Mouse (Mus musculus) lung, postnatal 0 days (tissue): ENCODE measurements at regions not wholly inside any gene's neighbourhood (a gene's known extent, or its start where the extent isn't known, plus 50 kb on each side); places are given as distances from the start of the nearest gene placed in this dataset.
A peak's percentile ranks its signal among the peaks of the same experiment; 100 is the strongest.

Experiments
- ATAC-seq: fragments of 200-750 bp; cut with Nextera tagmentation; 2 replicates; pipeline ENCODE4 v1.8.0; 2017; ENCODE audit warnings: moderate library complexity
- DNase-seq: peaks from one replicate; pipeline ENCODE4 v3.0.0-alpha.2; 2016; ENCODE audit warnings: low spot score
- H3K27ac ChIP-seq: fragments of 300-500 bp; sonication (generic); 2 replicates; pipeline ENCODE4 v1.5.1; 2014; ENCODE audit warnings: antibody characterized with exemption, mild to moderate bottlenecking, low read length, mixed read lengths
- H3K27me3 ChIP-seq: fragments of 300-500 bp; sonication (generic); replicated peaks from 2 replicates; pipeline ENCODE4 v1.6.1; 2014; ENCODE audit warnings: low read length, mixed read lengths; ENCODE audit not compliant: insufficient read depth
- H3K36me3 ChIP-seq: fragments of 300-500 bp; sonication (generic); 2 replicates; pipeline ENCODE4 v1.6.1; 2014; ENCODE audit warnings: low read length, mixed read lengths; ENCODE audit not compliant: insufficient read depth
- H3K4me1 ChIP-seq: fragments of 300-500 bp; sonication (generic); 2 replicates; pipeline ENCODE4 v1.6.1; 2014; ENCODE audit warnings: antibody characterized with exemption, low read depth, low read length, mixed read lengths; ENCODE audit not compliant: insufficient read depth
- H3K4me2 ChIP-seq: fragments of 300-500 bp; sonication (generic); replicated peaks from 2 replicates; pipeline ENCODE4 v1.6.1; 2014; ENCODE audit warnings: low read depth, mild to moderate bottlenecking, low read length, moderate library complexity, mixed read lengths
- H3K4me3 ChIP-seq: fragments of 300-500 bp; sonication (generic); 2 replicates; pipeline ENCODE4 v1.5.1; 2014; ENCODE audit warnings: low read depth, low read length
- H3K9ac ChIP-seq: fragments of 300-500 bp; sonication (generic); replicated peaks from 2 replicates; pipeline ENCODE4 v1.6.1; 2014; ENCODE audit warnings: low read depth, mild to moderate bottlenecking
- H3K9me3 ChIP-seq: fragments of 300-500 bp; sonication (generic); 2 replicates; pipeline ENCODE4 v1.6.1; 2016; ENCODE audit warnings: low read length, mixed read lengths
- CTCF ChIP-seq: IDR thresholded peaks from 2 replicates; pipeline ENCODE4 v1.5.1; 2016; ENCODE audit warnings: antibody characterized with exemption, mild to moderate bottlenecking
- EP300 ChIP-seq: IDR thresholded peaks from 2 replicates; pipeline ENCODE4 v1.6.1; 2016; ENCODE audit warnings: antibody characterized with exemption, mild to moderate bottlenecking, control low read depth
- WGBS: fragments of 180-500 bp; shearing (Covaris S2); extraction: QIAGEN DNeasy Blood & Tissue Kit; methylation state at CpG from one replicate; pipeline ENCODE4 v1.1.7; 2014; 5-methylcytosine and 5-hydroxymethylcytosine counted together

- Histone ChIP-seq H3K4me1 (no peaks in the 10 kb centered on the region), H3K4me2 (no peak overlapping the region), H3K36me3 (no peaks in the 10 kb centered on the region), H3K9ac (no peak overlapping the region), H3K4me3 (no peak overlapping the region), H3K9me3 (no peaks in the 10 kb centered on the region), H3K27ac (no peak overlapping the region), H3K27me3 (no peaks in the 10 kb centered on the region)
- no peak for ATAC-seq
- whole genome bisulfite sequencing = 62% methylated on average over 5 of the region's 5 CpGs
- no peak for DNase-seq
- no peak for TF ChIP-seq CTCF
- TF ChIP-seq EP300 = no peak
These were observed 413.1 kb downstream of the Stim2 start for GRCm38 (mm10) chr5:54411275-54411904.

- ATAC-seq = no peak
- 48% methylated on average over 5 of the region's 5 CpGs for WGBS
- H3K27ac ChIP-seq = no peak overlapping the region
These were observed 421.6 kb downstream of the Stim2 start for GRCm38 (mm10) chr5:54419811-54420470.

GRCm38 (mm10) chr5:54439286-54439685, 441.0 kb downstream of the Stim2 start:
- DNase-seq = peak; percentile 16
- ATAC-seq = no peak
- no peak overlapping the region for H3K4me3 ChIP-seq
- no peaks in the 10 kb centered on the region for H3K36me3 ChIP-seq
- TF ChIP-seq EP300 (no peak), CTCF (no peak)
- no peak overlapping the region for H3K4me2 ChIP-seq
- no peak overlapping the region for H3K27ac ChIP-seq
- no peaks in the 10 kb centered on the region for H3K9me3 ChIP-seq
- 71% methylated on average over 1 of the region's 1 CpGs for WGBS
- H3K27me3 ChIP-seq = no peaks in the 10 kb centered on the region
- H3K4me1 ChIP-seq = no peaks in the 10 kb centered on the region
- H3K9ac ChIP-seq = no peak overlapping the region

More at GRCm38 (mm10) chr5:54419811-54420470, 421.6 kb downstream of the Stim2 start:
- no peak overlapping the region for H3K4me2 ChIP-seq
- DNase-seq = no peak
- H3K27me3 ChIP-seq = no peaks in the 10 kb centered on the region
- H3K9me3 ChIP-seq = no peaks in the 10 kb centered on the region
- H3K4me1 ChIP-seq = no peaks in the 10 kb centered on the region
- no peak overlapping the region for H3K9ac ChIP-seq
- TF ChIP-seq CTCF (no peak), EP300 (no peak)
- H3K36me3 ChIP-seq = no peaks in the 10 kb centered on the region
- no peak overlapping the region for H3K4me3 ChIP-seq

DNA sequence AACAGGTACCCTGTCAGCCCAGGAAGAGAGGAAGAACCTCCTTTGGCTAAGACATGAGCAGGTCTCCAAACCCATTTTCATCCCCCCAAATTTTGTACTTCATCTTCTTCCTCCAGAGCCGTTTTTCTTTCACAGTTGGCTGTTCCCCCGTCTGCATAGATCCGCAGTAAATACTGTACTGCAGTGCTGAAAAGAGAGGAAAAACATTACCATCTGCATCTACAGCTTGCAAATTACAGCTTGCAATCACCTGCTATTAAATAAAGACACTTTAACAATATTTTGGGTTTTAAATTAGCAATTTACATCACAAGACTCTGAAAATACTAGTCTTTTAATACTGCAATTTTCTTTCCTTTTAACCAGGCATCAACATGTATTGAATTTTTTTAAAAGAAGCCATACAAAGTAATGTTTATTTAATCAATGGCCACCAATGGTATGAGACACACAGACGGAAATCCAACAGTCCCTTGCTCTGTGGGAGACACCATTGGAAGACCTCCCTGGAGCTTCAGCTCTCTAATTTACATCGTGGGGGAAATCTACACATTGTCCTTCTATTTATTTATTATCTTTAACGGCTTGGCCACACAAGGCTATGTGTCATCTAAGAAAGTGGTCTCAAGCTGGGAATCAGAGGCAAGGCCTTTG, 442.6 kb downstream of the Stim2 start:
- no peak for TF ChIP-seq EP300
- no peak for TF ChIP-seq CTCF
- no peak for DNase-seq
- Histone ChIP-seq H3K9ac (no peak overlapping the region), H3K9me3 (no peaks in the 10 kb centered on the region), H3K4me3 (no peak overlapping the region), H3K4me2 (no peak overlapping the region), H3K4me1 (no peaks in the 10 kb centered on the region), H3K36me3 (no peaks in the 10 kb centered on the region), H3K27ac (no peak overlapping the region), H3K27me3 (no peaks in the 10 kb centered on the region)
- WGBS = 49% methylated on average over 6 of the region's 6 CpGs
- no peak for ATAC-seq

DNA sequence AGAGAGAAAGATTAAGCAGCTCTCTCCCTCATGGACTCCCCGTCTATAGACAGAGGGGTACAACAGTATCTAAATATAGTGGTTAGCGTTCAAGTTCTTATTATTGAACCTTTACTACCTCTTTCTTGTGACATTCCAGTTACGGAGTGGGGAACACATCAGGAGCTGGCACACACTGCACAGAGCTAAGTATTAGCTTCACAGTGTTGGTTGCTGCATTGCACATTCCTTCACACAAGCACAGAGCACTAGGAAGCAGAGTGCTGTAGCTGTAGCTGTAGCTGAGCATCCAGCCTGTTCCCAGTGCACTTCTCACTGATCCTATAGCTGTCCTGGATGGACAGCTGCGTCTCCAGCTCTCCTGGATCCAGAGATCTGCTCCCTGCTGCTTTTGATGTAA, 443.3 kb downstream of the Stim2 start:
- no peak overlapping the region for H3K27ac ChIP-seq
- no peak overlapping the region for H3K4me2 ChIP-seq
- no peaks in the 10 kb centered on the region for H3K27me3 ChIP-seq
- WGBS = 83% methylated on average over 4 of the region's 4 CpGs
- no peak overlapping the region for H3K9ac ChIP-seq
- H3K36me3 ChIP-seq = no peaks in the 10 kb centered on the region
- DNase-seq (no peak), ATAC-seq (no peak)
- H3K9me3 ChIP-seq = no peaks in the 10 kb centered on the region
- TF ChIP-seq EP300 (no peak), CTCF (no peak)
- no peaks in the 10 kb centered on the region for H3K4me1 ChIP-seq
- no peak overlapping the region for H3K4me3 ChIP-seq

GRCm38 (mm10) chr5:54483916-54484315, 485.6 kb downstream of the Stim2 start:
- no peaks in the 10 kb centered on the region for H3K4me1 ChIP-seq
- no peaks in the 10 kb centered on the region for H3K36me3 ChIP-seq
- H3K27me3 ChIP-seq = no peaks in the 10 kb centered on the region
- H3K27ac ChIP-seq = no peak overlapping the region
- TF ChIP-seq EP300 (no peak), CTCF (no peak)
- H3K9ac ChIP-seq = no peak overlapping the region
- H3K4me3 ChIP-seq = no peak overlapping the region
- ATAC-seq (no peak), DNase-seq (no peak)
- WGBS = 76% methylated on average over 1 of the region's 1 CpGs
- no peak overlapping the region for H3K4me2 ChIP-seq
- no peaks in the 10 kb centered on the region for H3K9me3 ChIP-seq
